Mouse (Mus musculus): ENCODE measurements around the gene Zfp580. TPM values are rescaled to one million over a fixed set of nuclear protein-coding genes. Genes with fewer than 3 reads are reported as not detected.

The Zfp580 gene
- total RNA-seq, 2 experiments from 2014 or later, result 30.5 to 32.5 TPM

- H3K27ac ChIP-seq, result no peak overlapping the region
- no peak overlapping the region for H3K4me3 ChIP-seq
- DNase-seq (ENCODE audit: extremely low spot score in 1 of 2, low spot score in 2 of 2), result no peak
- TF ChIP-seq CTCF (IDR thresholded peaks at IDR 0.05), result no peak
- intact Hi-C loops (cut with DNase I), result no loop called here
Measured at GRCm38 (mm10) chr7:5076931-5077330, 25.6 kb downstream of the Zfp580 start.

- intact Hi-C loops (cut with DNase I), result loop anchor here (1.0 to 5.0 kb wide), 2 partner anchors 17 to 942 kb away; partner anchors contain the start of genes Leng8 and U2af2
- Histone ChIP-seq H3K27ac (peak overlapping the region; percentile 95), H3K4me3 (peak overlapping the region; percentile 96)
- DNase-seq (ENCODE audit: extremely low spot score in 1 of 2, low spot score in 2 of 2), result peak in 1 of 2 experiments; percentile 34
Measured at GRCm38 (mm10) chr7:5079365-5080009, 28.1 kb downstream of the Zfp580 start.

DNA sequence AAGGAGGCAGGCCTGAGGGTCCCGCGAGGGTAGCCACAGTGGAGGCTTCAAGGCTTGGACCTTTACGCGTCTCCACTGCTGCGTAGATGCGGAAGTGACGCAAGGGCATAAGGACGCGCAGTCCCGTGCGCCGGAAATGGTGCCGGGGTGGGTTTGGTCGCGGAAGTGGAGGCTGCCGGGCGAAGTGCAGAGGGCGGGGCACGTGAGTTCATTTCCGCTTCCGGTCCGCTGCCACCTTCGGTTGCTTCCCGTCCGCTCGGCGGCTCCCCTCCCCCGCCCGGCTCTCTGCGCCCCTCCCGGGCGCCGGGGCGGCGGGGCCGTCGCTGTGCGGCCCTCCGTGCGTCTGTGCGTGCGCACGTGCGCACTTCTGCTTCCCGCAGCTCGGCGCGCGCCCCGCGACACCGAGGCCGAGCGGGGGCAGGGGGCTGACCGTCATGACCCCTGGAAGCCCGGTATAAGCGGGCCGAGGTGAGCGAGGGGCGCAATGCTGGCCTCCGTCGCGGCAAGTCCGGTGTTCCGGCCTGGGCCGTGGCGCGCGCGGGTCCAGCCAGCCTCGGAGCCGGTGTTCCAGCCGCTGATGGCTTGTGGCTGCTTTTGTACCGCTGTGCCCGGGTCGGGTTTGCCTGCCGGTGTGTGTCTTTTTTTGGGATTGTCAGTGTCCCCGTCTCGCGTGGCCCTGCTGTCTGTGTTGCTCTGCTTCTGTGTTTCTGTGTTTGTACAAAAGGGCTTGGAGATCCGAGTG lies 28.8 kb downstream of the Zfp580 start, which contains the start of gene Epn1:
Gene Epn1 (plus strand): TSS at position 226 of the 742 bp plus-strand sequence.
- intact Hi-C loops (cut with DNase I), result loop anchor here (1.0 to 5.0 kb wide), 2 partner anchors 18 to 943 kb away; partner anchors contain the start of genes Leng8 and U2af2
- H3K27ac ChIP-seq, result peak within 1 kb of the TSS; percentile 95
- no peak; the same call in 1 of the 2 replicates for TF ChIP-seq CTCF (IDR thresholded peaks at IDR 0.05)
- peak within 1 kb of the TSS; percentile 96 for H3K4me3 ChIP-seq
- DNase-seq (ENCODE audit: extremely low spot score in 1 of 2, low spot score in 2 of 2), result peak; percentile 98

DNA sequence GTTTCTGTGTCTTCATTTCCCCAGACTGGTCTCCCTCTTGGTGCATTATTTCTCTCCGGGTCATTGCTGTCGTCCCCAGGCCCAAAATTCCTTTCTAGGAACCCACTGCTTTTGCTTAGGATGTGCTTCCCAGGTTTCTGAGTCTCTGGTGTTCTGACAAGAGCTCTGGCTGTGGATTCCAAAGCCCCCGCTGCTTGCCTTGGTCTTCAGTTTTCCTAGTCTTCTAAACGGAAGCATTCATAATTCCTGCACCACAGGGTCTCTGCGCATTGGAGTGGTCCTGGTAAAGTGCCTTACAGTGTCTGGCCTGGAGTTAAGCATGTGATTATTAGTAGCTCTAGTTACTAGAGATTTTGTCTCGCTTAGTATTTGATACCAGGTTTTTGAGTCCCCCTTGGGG lies 29.5 kb downstream of the Zfp580 start:
- peak overlapping the region; percentile 95 for H3K27ac ChIP-seq
- peak overlapping the region; percentile 96 for H3K4me3 ChIP-seq
- DNase-seq (ENCODE audit: extremely low spot score in 1 of 2, low spot score in 2 of 2), result no peak
- intact Hi-C loops (cut with DNase I), result loop anchor here (1.0 to 5.0 kb wide), 2 partner anchors 19 to 944 kb away; partner anchors contain the start of genes Leng8 and U2af2
- no peak for TF ChIP-seq CTCF (IDR thresholded peaks at IDR 0.05)

DNA sequence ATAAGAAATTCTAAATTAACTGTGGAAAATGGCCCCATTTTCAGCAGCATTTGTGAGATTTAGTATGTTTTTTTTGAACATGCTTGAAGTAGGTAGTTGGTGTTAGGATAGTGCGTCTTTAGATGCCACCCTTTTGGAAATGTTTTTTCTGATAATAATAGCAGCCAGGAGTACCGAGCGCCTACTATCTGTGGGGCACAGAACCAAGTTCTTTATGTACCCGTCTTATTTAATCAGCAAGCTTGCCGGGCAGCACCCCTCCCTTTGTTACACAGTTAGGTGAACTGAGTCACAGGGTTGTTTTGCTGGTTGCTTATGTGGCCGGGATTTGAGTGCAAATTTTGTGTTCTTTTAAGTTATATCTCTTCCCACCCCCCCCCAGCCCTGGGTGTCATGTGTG lies 29.9 kb downstream of the Zfp580 start:
- Histone ChIP-seq H3K4me3 (peak overlapping the region; percentile 96), H3K27ac (no peak overlapping the region)
- intact Hi-C loops (cut with DNase I), result loop anchor here (5.0 kb wide), 1 partner anchor 944 kb away; the partner anchor contains the start of gene Leng8
- no peak; the same call in 1 of the 2 replicates for TF ChIP-seq CTCF (IDR thresholded peaks at IDR 0.05)
- DNase-seq (ENCODE audit: extremely low spot score in 1 of 2, low spot score in 2 of 2), result no peak

GRCm38 (mm10) chr7:5081939-5082338 lies 30.6 kb downstream of the Zfp580 start:
- intact Hi-C loops (cut with DNase I), result loop anchor here (5.0 kb wide), 1 partner anchor 945 kb away; the partner anchor contains the start of gene Leng8
- DNase-seq (ENCODE audit: extremely low spot score in 1 of 2, low spot score in 2 of 2), result no peak
- no peak for TF ChIP-seq CTCF (IDR thresholded peaks at IDR 0.05)
- H3K27ac ChIP-seq, result no peak overlapping the region
- peak overlapping the region; percentile 23; the same call in 1 of the 2 replicates for H3K4me3 ChIP-seq

- DNase-seq (ENCODE audit: extremely low spot score in 1 of 2, low spot score in 2 of 2), result no peak
- no peak for TF ChIP-seq CTCF (IDR thresholded peaks at IDR 0.05)
- intact Hi-C loops (cut with DNase I), result loop anchor here (5.0 kb wide), 1 partner anchor 946 kb away; the partner anchor contains the start of gene Leng8
- Histone ChIP-seq H3K27ac (no peak overlapping the region), H3K4me3 (no peak overlapping the region)
Measured at GRCm38 (mm10) chr7:5083325-5084105, 32.2 kb downstream of the Zfp580 start.

DNA sequence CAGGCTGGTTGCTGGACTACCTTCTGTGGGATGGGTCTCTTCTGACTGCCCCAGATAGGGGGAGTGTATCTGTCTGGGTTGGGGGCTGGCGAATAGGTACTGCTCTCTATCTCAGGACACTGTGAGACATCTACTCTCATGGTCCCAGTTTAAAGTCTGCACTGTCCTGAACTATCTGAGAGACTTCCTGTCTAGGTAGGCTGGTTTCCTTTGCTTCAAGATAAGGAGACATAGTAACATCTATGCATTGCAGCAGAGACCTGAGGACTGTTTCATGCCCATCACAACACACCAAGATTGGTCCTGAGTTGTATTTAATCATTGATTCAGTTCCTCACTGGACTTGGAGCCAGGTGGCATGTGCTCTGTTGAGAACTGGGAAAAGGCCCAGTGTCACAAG lies 34.2 kb downstream of the Zfp580 start:
- no peak overlapping the region for H3K4me3 ChIP-seq
- intact Hi-C loops (cut with DNase I), result no loop called here
- no peak overlapping the region for H3K27ac ChIP-seq
- no peak for DNase-seq (ENCODE audit: extremely low spot score in 1 of 2, low spot score in 2 of 2)
- TF ChIP-seq CTCF (IDR thresholded peaks at IDR 0.05), result no peak

DNA sequence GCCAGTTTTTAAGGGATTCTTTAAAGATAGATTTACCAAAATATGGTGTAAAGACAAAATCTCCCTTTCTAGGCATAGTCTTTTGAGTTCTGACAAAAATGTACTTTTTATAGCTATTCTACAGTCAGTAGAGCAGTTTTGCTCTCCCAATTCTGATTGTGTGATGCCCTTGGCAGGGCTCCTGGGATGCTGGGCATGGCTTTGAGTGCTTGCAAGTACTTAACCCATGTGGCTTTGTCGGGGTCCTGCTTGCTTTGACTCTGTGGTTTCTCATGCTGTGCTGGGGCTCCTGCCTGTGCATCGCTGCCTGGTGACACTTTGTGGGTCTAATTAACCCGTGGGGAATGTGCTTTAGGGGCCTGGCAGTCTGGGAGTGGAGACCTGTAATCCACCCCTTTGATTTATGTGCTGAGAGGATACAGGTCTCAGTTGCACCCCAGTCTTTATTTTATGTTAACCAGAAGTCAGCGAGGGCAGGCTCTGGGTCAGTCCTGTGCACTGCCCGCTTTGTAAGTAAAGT lies 35.6 kb downstream of the Zfp580 start:
- H3K27ac ChIP-seq, result no peak overlapping the region
- no peak for TF ChIP-seq CTCF (IDR thresholded peaks at IDR 0.05)
- intact Hi-C loops (cut with DNase I), result no loop called here
- no peak for DNase-seq (ENCODE audit: extremely low spot score in 1 of 2, low spot score in 2 of 2)
- no peak overlapping the region for H3K4me3 ChIP-seq

- intact Hi-C loops (cut with DNase I), result no loop called here
- TF ChIP-seq CTCF (IDR thresholded peaks at IDR 0.05), result no peak
- DNase-seq (ENCODE audit: extremely low spot score in 1 of 2, low spot score in 2 of 2), result no peak
- H3K27ac ChIP-seq, result no peak overlapping the region
- H3K4me3 ChIP-seq, result no peak overlapping the region
Measured at GRCm38 (mm10) chr7:5087886-5088285, 36.5 kb downstream of the Zfp580 start.

DNA sequence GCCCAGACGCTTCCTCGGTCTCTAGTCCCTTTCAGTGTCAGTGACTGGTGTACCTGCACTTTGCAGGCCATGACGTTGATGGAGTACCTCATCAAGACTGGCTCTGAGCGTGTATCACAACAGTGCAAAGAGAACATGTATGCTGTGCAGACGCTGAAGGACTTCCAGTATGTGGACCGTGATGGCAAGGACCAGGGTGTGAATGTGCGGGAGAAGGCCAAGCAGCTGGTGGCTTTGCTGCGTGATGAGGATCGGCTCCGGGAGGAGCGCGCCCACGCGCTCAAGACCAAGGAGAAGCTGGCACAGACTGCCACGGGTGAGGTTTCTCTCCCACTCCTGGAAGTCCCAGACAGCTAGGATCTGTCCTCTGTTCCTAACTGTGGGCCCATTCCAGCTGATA lies 38.5 kb downstream of the Zfp580 start:
- intact Hi-C loops (cut with DNase I), result no loop called here
- peak overlapping the region; percentile 36; the same call in 1 of the 2 replicates for H3K27ac ChIP-seq
- peak in 1 of 2 experiments; percentile 51 for DNase-seq (ENCODE audit: extremely low spot score in 1 of 2, low spot score in 2 of 2)
- TF ChIP-seq CTCF (IDR thresholded peaks at IDR 0.05), result no peak
- H3K4me3 ChIP-seq, result no peak overlapping the region
